Mouse (Mus musculus) liver, postnatal 0 days (tissue): Measurements from ENCODE around the gene Cds2.

ENCODE experiments used
- CTCF ChIP-seq: sonication (generic); IDR thresholded peaks from 2 replicates; pipeline ENCODE4 v1.5.1; 2016; ENCODE audit warnings: antibody characterized with exemption, low read depth
- EP300 ChIP-seq: IDR thresholded peaks from 2 replicates; pipeline ENCODE4 v1.6.1; 2016; ENCODE audit warnings: antibody characterized with exemption, low read depth, mild to moderate bottlenecking

DNA sequence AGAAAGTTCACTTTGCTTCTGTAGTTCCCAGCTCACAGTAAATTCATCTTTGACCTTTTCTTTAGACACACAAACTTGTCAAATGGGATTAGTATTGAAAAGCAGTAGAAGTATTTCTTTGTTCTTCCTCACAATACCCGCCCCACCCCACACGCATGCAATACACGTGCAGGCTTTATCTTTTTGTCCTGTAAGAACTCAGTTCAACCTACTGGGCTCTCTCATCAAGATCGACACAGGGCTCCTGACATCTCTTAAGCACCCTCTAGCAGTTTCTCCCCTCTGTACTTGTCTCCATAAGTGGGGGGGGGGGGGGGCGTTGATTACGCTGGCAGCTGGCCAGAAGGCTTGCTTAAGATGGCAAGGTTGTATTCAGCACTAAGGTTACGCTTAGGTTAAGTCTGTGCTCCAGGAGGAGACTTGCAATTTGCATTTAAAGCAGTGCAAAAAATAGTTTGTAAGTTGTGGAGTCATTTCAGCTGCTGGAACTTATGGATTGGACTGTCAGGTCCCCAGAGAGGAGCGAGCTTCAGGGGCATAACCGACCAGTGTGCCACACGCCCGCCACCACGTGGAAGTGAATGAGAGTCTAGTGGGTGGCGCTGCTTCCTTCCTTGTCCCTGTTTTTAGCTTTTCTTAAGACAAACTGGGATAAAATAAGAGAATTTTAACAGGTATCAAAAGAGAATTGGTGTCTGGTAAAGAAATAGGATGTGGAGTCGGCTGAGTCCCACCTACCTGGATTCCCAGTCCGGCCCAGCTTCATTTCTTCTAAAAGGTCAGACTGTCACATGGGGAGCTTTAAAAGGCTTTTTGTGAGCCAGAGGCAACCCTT is 20.5 kb downstream of the Cds2 start:
- TF ChIP-seq EP300 = no peak
- TF ChIP-seq CTCF = no peak
